Mouse (Mus musculus) splenic B cell, adult 2 months (primary cell): ENCODE measurements around the gene Vwa3a.

Experiments
- DNase-seq: peaks from one replicate; pipeline ENCODE4 v3.0.0-alpha.2; 2011; ENCODE audit warnings: low read depth, low spot score
- H3K27me3 ChIP-seq: 2 replicates; pipeline ENCODE4 v1.6.1; 2012; ENCODE audit warnings: mild to moderate bottlenecking, low read length, moderate library complexity, mixed read lengths; ENCODE audit not compliant: control insufficient read depth, poor library complexity, insufficient read depth, severe bottlenecking
- H3K36me3 ChIP-seq: 2 replicates; pipeline ENCODE4 v1.6.1; 2012; ENCODE audit warnings: mild to moderate bottlenecking, low read length, moderate library complexity, mixed read lengths; ENCODE audit not compliant: control insufficient read depth, poor library complexity, insufficient read depth, severe bottlenecking

Vwa3a gene

DNA sequence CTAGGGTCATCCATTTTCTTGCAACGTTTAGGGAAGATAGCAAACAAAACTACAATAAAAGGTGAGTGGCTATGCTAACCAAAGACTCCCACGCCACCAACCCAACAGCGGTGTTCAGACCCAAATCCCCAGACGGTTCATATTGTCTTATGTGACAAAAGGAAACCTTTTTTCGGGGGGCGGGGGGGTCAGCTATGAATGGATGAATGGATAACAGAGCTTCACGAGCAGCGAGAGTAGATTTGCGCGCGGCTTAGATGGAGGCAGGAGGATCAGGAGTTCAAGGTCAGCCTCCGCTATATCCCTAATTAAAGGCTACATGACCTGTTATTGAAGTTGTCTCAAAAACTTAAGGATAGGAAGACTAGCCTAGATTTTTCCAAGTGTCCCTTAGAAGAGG lies 97.2 kb downstream of the Vwa3a start:
- no peaks in the 10 kb centered on the region for H3K36me3 ChIP-seq
- H3K27me3 ChIP-seq = no peaks in the 10 kb centered on the region
- peak; percentile 54 for DNase-seq

DNA sequence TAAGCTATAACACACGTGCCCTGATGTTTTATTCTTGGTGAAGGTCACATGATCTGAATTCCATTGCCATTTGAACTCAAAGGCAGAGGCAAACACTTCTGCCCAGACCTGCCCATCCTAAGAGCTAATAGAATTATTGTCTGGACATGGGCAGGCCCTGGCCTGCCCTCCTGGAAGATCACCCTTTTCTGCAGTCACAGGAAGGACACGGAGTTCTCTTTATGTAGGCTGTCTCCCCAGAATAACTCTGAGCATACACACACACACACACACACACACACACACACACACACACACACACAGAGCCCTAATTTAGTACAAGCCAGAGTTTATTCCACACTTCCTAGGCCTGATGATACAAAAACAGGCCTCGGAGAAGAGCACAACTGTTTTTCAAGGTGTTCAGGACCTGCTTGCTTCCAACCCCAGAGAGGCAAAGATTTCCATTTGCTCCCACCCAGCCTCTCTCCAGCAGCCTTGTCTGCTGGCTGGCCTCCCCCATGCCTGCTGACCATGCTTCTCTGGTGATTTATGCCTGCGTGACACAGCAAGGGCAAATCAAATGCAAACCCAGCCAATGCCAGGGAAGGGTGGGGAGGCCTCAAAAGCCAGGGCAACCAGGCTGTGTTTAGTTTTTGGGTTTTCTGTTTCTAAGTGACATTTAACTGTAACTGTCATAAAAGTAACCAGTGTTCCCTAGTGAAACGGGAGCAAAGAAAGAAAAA lies 99.5 kb downstream of the Vwa3a start:
- no peak for DNase-seq
- no peaks in the 10 kb centered on the region for H3K27me3 ChIP-seq
- no peaks in the 10 kb centered on the region for H3K36me3 ChIP-seq

DNA sequence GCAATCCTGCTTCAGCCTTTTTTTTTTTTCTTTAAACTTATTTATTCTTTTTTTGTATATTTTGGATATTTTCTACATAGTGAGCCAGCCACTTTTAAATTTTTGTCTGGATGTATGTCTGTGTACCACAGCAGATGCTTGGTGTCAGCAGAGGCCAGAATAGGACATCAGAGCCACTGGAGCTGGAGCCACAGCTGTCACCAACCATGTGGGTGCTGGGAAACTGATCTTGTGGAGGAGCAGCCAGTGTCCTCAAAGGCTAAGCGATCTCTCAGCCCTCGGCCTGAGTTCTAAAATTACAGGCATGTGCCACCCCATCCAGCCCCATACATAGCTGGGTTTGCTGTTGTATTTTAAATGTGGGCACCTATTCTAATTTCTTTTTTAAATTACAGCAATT lies 100.7 kb downstream of the Vwa3a start:
- H3K27me3 ChIP-seq = no peaks in the 10 kb centered on the region
- DNase-seq = no peak

DNA sequence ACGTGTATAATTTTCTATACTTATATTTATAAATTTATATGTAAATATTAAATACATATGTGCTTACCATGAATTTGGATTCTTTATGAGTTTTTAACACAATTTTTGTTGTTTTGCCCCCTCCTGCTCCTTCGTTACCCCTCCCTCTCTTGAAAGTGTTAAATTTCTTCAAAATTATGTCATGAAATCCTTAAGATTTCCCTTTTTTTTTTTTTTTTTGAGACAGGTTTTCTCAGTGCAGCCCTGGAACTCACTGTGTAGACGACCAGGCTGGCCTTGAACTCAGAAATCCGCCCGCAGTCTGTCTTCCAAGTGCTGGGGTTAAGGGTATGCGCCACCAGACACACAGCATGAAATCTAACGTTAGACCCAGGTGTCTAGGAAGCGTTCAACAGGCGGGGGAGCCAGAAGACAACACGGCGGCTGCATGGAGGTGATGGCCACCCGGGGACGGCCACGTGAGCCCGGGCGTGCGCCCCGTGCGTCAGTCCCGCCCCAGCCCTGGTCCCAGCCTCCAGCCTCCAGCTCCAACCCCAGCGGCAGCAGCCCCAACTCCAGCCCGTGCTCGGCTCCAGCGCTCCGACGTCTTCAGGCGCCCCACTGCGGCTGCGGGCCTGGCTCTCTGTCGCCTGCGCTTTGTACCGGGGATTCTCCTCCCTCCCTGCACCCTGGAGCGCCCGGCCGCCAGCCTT lies 103.4 kb downstream of the Vwa3a start, which contains the start of gene Eef2k:
TSS of gene Eef2k (plus strand) at position 487 of the 692 bp plus-strand sequence.
- peak; percentile 93 for DNase-seq
- Histone ChIP-seq H3K27me3 (no peaks in the 10 kb centered on the region), H3K36me3 (no peaks in the 10 kb centered on the region)

More for the DNA sequence above, 100.7 kb downstream of the Vwa3a start:
- H3K36me3 ChIP-seq = no peaks in the 10 kb centered on the region

DNA sequence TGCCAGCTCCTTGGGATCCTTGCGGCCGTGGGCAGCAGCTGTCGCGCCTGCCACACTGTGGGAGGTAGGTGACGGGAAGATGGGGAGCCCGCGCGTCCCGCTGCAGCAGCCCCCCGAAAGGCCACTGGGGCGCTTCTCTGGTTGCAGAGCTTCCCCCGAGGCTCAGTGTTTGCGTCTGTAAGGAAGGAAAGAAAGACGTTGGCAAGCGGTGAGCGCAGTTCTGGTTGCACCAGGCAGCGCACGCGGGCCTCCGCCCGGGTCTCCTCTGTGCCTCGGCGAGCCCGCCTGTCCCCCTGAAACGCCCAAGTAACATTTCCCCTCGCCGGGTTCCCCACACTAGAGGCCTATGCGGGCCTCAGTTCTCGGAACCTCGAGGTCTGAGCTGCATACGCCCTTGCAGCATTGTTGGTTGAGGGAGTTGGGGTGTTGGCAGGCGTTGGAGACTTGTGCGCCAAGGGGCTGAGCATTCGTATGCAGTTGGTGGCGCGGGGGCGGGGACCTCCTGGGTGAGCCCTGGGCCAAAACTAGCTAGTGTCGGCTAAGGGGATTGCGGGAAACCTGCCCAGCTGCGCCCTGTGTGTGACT lies 104.0 kb downstream of the Vwa3a start:
- peak; percentile 65 for DNase-seq
- Histone ChIP-seq H3K27me3 (no peaks in the 10 kb centered on the region), H3K36me3 (no peaks in the 10 kb centered on the region)

DNA sequence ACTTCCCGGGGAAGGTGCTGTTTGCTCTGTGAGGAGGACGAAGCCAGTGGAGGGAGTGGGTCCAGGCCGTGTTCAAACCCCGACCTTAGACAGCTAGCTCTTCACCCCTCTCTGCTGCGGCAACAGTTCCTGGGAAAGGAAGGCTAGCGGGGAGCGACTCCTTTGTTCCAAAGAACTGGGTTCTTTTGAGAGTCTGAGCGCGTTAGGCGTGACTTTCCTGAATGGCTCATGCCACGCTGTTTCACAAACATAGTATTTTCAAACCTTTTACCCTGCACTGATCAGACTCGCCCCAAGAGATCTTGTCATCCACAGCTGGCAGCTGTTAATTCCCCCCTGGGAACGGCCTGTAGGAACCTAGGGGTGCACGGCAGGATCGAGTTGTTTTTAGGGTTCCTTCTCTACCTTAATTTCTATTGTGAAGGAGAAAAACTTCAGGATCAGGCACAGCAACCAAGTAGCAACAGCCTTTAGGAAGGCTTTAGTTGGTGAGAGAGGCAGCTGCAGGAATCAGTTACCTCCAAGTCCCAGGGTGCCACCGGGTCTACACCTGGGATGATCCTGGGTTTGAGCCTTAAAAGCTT lies 104.8 kb downstream of the Vwa3a start:
- no peaks in the 10 kb centered on the region for H3K27me3 ChIP-seq
- H3K36me3 ChIP-seq = no peaks in the 10 kb centered on the region
- no peak for DNase-seq

DNA sequence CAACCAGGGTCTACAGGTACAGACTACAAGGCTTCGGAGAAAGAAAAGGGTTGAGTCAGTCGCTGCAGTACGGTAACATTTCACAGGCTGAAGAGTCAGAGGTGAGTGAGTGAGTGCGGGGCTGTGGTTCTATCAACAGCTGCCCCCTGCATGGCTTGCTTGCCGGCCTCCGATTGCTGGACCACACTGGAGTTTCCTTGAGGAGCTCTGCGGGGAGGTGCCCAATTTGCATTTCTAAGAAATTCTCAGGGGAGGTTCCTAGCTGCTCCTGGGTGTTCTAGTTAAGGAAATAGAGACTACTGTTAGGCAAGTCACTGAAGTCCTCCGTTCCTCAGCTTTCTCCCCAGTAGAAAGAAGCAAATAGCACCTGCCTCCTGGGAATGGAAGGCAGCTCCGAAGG lies 105.6 kb downstream of the Vwa3a start:
- DNase-seq = no peak
- H3K36me3 ChIP-seq = no peaks in the 10 kb centered on the region
- no peaks in the 10 kb centered on the region for H3K27me3 ChIP-seq

DNA sequence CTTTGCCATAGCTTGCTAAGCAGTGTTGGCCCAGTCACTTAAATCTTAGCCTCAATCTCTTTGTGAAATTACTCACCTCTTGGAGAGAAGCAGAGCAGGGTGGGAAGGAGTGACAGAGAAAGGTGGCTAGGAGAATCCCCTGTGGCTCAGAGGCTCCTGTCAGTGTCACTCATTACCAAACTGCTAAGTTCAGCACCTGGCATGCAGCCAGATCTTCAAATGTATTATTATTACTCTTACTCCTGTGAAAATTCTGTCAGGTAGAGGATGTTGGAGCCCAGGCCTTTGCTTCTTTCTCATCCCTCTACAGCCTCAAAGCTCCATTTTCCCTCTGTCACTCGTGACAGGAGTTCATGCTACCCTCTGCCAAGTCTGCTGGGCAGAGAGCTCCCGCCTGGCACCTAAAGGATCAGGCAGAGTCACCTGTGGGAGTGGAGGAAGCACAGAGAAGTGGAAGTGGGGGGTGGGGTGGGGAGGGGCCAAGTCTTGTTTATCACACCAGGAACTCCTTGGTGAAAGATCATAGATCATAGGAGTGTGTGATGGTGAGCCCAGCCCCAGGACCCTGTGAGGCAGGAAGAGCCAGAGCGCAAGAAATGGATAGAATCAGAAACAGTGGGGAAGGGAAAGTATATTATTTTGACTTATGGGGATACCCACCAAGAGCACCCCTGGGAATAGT lies 109.9 kb downstream of the Vwa3a start:
- Histone ChIP-seq H3K36me3 (no peaks in the 10 kb centered on the region), H3K27me3 (no peaks in the 10 kb centered on the region)
- no peak for DNase-seq

DNA sequence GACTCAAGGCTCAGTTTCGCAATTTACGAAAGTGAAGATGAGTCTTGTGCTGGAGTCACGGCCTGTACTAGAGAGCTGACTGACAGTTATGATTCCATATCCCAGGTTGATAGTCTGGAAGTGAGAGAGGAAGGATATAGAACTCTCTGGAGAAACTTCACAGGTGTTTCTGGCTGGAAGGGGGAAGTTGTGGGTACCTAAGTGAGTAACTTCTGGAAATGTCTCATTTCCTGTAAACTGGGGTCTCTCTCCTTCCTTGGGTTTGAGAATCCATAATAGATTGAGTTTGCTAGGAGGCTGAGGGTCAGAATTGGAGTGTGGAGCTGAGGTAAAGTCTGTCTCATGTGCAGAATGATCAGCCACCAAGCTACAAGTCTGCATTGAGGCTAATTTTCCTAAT lies 111.0 kb downstream of the Vwa3a start:
- DNase-seq = no peak
- Histone ChIP-seq H3K27me3 (no peaks in the 10 kb centered on the region), H3K36me3 (no peaks in the 10 kb centered on the region)
